Mouse (Mus musculus) heart, postnatal 14 days (tissue): ENCODE measurements around the gene Trappc6a. TPM values are rescaled to one million over a fixed set of nuclear protein-coding genes. Genes with fewer than 3 reads are reported as not detected.

Experiments
- DNase-seq, 2 experiments: peaks; one replicate each; pipeline ENCODE4 v3.0.0; 2021 to 2022
- intact Hi-C: fragments of 180-260 bp; cut with DNase I; formaldehyde crosslinking; loops from one replicate; pipeline ENCODE4 v1.15.1; 2025
- long read RNA-seq, 2 experiments: library from polyadenylated mRNA; stranded (forward); transcript quantifications; one replicate each; pipeline ENCODE4 v2.0.0; 2021
- total RNA-seq, 2 experiments: library from RNA; stranded (reverse); gene quantifications; 2 replicates each; pipeline ENCODE4 v1.2.3; 2021

The Trappc6a gene
- total RNA-seq = 10 to 100 TPM; 48.9 to 49.6 TPM
- long read RNA-seq, experiment 1, transcript Trappc6a-201 (6 exons, 785 nt) = major isoform, 36 of 44 reads
- long read RNA-seq, experiment 1, transcript Trappc6a-206 (5 exons, 719 nt) = minor isoform, 5 of 44 reads
- long read RNA-seq, experiment 1, partial matches to known transcripts = 0 of 44 reads
- long read RNA-seq, experiment 1, other reads (novel, unspliced or antisense) = 3 of 44 reads
- long read RNA-seq, experiment 2, transcript Trappc6a-201 (6 exons, 785 nt) = major isoform, 32 of 40 reads
- long read RNA-seq, experiment 2, partial matches to known transcripts = 1 of 40 reads
- long read RNA-seq, experiment 2, other reads (novel, unspliced or antisense) = 7 of 40 reads

- peak; percentile 91 to 93 for DNase-seq
- intact Hi-C loops = no loop called here
These were observed at the start of gene Trappc6a, which contains the start of gene Bloc1s3 for GRCm38 (mm10) chr7:19508150-19508923. TSS of gene Trappc6a (plus strand) at chr7:19508395. TSS of gene Bloc1s3 (minus strand) at chr7:19508367.

DNA sequence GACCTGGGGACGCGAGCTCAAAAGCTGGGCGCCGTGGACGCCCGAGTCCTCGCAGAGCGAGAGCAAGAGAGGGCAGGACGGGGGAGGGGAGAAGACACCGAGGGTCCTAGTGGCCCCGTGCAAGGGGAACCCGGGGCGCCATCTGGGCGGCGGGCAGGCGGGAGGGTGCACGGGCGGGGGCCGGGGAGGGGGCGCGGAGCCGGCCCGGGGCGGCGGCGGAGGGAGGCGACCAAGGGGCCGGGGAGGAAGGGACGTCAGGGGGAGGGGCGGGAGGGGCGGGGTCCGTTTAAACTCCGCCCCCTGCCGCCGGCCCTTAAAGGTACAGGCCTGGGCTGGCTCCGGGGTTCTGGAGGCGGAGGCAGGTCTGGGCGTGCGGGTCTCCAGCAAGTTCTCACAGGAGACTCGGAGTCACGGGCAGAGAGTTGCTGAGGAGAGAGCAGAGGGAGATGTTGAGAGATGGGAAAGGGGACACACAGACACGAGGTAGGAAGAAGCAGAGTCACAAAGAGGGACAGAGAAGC lies 49.5 kb upstream of the Trappc6a start, which contains the start of gene Mark4:
Mark4 (minus strand) TSS at position 231 of the 521 bp plus-strand sequence.
- intact Hi-C loops = no loop called here
- peak; percentile 81 to 83 for DNase-seq

- intact Hi-C loops = no loop called here
- no peak for DNase-seq
These were observed 48.9 kb upstream of the Trappc6a start for GRCm38 (mm10) chr7:19459144-19459870.

- no peak for DNase-seq
- intact Hi-C loops = loop anchor here (2.0 to 5.0 kb wide), 3 partner anchors 14 to 112 kb away; no protein-coding TSS in a partner anchor
These were observed 47.7 kb upstream of the Trappc6a start for GRCm38 (mm10) chr7:19460500-19460899.

GRCm38 (mm10) chr7:19461488-19461887 lies 46.7 kb upstream of the Trappc6a start:
- intact Hi-C loops = loop anchor here (2.0 to 5.0 kb wide), 3 partner anchors 13 to 111 kb away; no protein-coding TSS in a partner anchor
- DNase-seq = peak; percentile 81 to 86

- no peak for DNase-seq
- intact Hi-C loops = loop anchor here (5.0 kb wide), 2 partner anchors 40 to 110 kb away; no protein-coding TSS in a partner anchor
These were observed 45.8 kb upstream of the Trappc6a start for GRCm38 (mm10) chr7:19462443-19462842.

DNA sequence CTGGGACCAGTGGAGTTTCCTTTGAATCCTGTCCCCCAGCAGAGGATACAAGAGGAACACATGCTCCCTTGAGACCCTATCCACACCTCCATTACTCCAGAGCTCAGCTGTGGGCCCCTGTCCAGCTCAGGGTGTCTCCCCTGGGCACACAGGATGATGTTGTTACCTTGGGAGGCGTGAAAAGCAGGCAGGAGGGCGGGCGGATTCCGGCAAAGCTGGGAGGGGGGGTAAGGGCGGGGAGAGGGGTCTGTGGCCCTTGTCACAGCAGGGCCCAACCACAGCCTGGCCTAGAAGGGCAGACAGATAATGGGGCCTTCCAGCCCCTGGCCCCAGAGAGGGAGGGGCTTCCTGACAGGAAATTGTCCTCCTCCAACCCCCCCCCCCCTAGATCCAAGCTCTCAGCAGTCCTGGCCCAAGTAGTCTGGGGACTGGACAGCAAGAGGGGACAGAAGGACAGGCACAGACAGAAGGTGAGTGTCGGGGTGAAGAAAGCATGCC lies 45.3 kb upstream of the Trappc6a start, which contains the start of gene Exoc3l2:
Exoc3l2 (plus strand) TSS at position 448 of the 498 bp plus-strand sequence.
- intact Hi-C loops = loop anchor here (5.0 kb wide), 2 partner anchors 39 to 109 kb away; no protein-coding TSS in a partner anchor
- no peak for DNase-seq

DNA sequence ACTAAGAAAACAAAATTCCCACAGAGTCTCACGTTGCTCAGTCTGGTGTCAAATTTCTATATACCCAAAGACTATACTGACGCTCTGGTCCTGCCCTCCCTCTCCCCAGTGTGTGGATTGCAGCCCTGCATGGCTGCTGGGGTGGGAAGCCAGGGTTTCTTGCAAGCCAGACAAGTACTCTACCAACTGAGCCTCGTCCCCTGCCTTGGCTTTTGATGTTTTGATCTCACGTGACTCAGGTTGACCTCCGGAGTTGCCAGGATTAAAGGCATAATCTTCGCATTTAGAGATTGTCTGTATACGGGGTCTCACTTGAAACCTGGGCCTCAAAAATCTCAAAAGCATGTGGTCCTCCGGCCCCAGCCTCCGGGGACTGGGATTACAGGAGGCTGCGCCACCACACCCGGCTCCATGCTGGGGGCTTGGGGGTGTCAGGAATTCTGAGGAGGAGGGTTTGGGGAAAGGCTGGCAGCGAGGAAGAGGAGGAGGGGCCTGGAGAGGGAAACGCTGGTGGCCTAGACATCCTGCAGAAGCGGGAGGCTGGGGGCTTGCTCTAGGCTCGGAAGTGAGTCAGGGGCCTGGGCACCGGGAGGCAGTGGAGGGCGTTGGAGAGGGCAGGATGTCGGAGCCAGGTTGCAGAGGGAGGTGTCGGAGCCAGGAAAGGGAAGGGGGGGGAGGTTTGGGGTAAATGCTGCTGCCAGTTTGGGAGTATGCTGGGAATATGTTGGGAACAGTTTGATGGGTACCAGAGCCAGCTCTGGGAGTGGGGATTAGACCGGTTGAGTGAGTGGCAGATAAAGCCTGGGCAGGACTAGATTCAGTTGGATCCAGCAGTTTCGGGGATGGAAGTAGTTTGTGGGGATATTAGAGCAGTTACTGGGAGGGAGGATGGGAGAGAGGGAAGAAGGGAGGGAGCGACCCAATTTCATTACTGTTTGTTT lies 43.6 kb upstream of the Trappc6a start:
- DNase-seq = no peak
- intact Hi-C loops = loop anchor here (5.0 kb wide), 2 partner anchors 38 to 108 kb away; no protein-coding TSS in a partner anchor

DNA sequence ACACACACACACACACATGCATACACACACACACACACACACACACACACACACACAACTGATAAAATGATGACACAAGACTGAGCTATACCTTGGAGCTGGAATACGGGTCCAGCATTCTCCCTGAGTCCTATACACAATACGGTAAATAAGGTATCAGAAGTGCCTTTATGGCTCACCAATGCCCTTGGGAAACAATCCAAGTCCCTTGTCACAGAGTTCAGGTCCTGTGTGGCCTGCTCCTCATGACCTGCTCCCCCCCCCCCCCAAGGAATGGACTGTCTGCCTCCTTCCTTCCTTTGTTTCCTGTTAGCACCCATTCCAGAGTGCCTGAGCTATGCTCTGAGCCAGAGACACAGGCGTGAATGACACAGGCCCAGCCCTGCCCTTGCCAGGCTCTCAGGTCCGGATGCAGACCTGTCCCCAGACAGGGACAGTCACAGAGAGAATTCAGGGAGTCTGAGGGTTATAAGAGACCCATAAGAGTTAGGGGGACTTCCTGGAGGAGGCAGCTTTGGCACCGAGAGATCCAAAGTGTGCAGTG lies 41.5 kb upstream of the Trappc6a start:
- no peak for DNase-seq
- intact Hi-C loops = no loop called here

- no peak for DNase-seq
- intact Hi-C loops = no loop called here
These were observed 40.6 kb upstream of the Trappc6a start for GRCm38 (mm10) chr7:19467638-19468037.

DNA sequence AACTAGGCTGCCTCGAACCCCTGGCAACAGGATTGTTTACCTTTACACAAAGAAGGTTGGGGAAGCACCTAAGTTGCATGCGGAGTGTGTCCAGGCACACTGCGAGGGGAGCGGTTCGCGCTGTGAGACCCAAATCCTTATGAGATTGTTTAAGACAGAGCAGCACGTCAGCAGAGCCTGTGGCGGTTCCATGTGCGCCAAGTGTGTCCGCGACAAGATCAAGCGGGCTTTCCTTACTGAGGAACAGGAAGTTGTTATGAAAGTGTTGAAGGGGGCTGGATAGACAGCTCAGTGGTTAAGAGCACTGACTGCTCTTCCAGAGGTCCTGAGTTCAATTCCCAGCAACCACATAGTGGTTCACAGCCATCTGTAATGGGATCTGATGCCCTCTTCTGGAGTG lies 39.9 kb upstream of the Trappc6a start:
- intact Hi-C loops = no loop called here
- DNase-seq = no peak

- intact Hi-C loops = no loop called here
- DNase-seq = no peak
These were observed 38.8 kb upstream of the Trappc6a start for GRCm38 (mm10) chr7:19469404-19469803.

DNA sequence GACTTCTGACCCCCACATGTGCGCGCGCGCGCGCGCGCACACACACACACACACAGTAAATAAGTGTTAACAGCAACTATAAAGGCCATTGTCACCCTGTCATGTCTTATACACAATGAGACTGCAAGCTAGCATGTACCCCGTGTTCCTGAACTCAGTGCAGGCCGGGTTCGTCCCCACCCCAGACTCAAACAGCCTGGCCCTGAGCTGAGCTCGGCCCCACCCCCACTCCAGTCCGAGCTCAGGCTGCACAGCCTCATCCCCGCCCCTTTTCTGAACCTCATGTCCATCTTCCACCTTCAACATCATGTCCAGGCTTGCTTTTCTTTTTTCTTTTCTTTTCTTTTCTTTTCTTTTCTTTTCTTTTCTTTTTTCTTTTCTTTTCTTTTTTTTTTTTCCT lies 37.9 kb upstream of the Trappc6a start:
- no peak for DNase-seq
- intact Hi-C loops = loop anchor here (2.0 kb wide), 1 partner anchor 28 kb away; no protein-coding TSS in a partner anchor

DNA sequence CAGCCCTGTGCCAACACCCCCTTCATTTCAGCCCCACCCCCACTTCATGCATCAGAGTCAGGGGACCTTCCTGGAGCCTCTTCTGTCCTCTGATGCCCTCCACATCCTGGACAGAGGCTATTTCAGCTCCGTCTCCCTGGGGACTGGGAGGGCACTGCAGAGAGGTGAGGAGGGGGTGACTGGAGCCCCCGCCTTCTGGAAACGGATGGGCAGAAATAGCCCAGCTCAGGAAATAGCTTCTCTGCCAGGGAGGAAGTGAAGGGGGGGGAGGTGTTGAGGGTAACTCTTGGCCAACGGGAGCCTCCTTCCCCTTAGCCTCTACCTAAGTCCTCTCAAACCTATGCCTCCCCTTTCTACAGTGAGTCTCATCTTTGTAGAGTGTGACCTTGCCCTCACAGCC lies 35.8 kb upstream of the Trappc6a start:
- DNase-seq = no peak
- intact Hi-C loops = no loop called here

DNA sequence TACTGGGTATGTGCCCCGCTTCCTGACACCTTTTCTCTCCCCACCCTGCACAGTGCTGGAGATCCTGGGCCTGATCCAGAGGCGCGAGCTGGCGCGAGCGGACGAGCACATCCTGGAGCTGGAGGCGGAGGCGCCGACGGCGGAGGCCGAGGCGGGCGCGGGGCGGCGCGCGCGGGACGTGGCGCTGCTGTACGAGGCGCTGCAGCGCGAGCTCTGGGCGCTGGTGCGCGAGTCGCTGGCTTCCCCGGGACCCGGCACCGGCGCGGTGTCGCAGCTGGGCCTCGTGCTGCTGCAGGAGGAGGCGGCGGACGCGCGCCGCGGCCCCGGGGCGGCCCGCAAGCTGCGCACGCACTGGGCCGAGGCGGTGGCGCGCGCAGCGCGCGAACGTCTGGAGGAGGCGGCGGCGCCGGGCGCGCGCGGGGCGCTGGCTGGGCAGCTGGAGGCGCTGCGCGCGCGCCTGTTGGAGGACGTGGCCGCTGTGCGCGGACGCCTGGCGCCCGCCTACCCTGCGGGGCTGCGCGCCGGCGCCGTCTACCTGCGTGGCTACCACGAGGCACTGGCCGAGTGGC lies 34.2 kb upstream of the Trappc6a start:
- DNase-seq = peak; percentile 84 to 89
- intact Hi-C loops = loop anchor here (2.0 kb wide), 1 partner anchor 13 kb away; no protein-coding TSS in a partner anchor

DNA sequence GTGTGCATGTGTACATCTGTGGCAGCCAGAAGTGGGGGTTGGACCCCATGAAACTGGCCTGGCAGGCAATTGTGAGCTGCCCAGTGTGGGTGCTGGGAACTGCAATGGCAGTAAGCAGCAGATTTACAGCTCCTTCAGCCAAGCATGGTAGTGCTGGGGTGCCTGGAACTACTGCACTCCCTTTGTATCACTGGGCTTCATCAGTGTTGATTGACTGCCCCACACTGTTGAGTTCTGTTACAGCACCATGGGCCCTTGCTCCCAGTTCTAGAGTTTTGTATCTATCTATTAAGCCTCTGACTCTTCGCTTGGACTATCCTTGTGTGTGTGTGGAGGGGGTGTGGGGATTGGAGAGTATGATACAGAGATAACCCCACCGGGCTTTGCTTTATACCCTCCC lies 31.1 kb upstream of the Trappc6a start:
- intact Hi-C loops = no loop called here
- no peak for DNase-seq

DNA sequence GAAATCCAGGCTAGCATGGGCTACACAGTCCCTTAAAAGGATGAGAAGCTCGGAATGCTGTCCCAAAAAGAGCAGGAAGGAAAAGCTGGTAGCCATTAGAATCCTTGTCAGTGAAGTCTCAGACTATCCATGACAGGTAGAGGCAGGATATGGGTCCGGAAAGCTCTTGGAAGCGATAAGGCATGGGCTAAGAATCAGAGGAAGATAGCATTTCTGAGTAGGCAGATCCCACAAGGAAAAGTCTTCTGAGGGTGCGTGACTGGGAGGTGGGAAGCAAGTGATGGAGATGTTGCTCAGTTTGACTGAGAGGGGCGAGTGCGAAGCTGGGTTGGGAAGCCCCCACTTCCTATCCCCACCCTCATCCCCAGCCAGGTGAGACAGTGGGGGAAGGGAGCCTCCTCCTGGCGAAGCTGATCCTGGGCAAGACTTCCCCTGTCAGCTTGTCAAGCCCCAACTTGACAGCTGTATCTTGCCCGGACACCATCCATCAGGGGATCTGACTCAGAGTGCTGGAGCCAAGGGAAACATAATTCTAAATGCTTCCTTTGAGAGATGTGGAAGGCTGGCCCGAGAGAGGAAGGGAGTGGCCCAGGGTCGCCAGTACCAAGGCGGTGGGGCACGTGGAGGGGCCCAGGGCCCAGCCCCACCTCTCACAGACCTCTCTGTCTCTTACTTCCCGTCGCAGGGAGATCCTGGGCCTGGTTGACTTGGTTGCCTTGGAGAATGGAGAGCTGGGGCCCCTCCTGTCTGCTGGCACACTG lies 30.4 kb upstream of the Trappc6a start:
- no peak for DNase-seq
- intact Hi-C loops = no loop called here
